Mouse (Mus musculus): ENCODE data around the gene Kcnb1. TPM values are rescaled to one million over a fixed set of nuclear protein-coding genes. Genes with fewer than 3 reads are reported as not detected.
A peak's percentile ranks its signal among the peaks of the same experiment; 100 is the strongest.

Gene Kcnb1
- polyA plus RNA-seq (2012; rRNA removed) = 58.2 and 58.9 TPM in 2 replicates

GRCm38 (mm10) chr2:167190076-167190399, at the start of gene Kcnb1:
Gene Kcnb1 (minus strand): TSS chr2:167190155.
- peak in 1 of 2 experiments; percentile 84 for DNase-seq (ENCODE audit: extremely low spot score in 1 of 2, low spot score in 1 of 2)

DNA sequence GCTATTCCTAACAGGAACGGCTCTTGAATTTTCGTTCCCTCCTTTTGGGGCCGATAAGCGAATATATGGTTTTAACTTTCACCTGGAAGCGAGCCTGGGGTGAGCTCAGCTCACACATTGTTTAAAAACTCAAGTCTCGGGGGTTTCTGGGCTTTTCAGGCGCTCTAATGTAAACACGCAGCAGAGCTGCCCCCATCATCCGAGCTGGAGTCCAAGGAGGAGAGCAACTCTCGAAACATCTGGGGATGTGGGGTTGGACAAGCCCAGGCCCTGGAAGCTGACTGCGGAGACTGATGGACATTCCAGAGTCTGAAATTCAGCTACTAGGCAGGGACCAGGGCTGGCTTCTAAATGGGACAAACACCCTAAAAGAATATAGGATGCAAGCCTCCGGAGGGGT, 49.3 kb upstream of the Kcnb1 start:
- no peak for DNase-seq (ENCODE audit: extremely low spot score in 1 of 2, low spot score in 1 of 2)

DNA sequence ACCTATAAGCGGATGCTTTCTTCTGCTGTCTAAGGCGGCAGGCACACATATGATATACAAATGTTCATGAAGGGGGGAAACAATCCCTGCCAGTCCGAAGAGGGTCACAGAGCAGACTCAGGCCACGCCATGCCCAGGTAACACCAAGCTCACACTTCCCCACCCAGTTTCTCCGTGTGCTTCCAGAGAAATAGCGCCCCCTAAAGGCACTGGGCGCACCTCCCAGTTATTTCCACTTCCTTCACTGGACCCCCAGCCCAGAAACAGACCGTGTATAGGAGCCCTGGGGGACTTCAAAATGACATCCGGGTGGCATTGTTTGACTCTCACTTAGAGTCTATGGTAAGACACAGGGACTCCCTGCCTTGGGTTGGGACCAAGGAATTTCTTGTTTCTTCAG, 47.3 kb upstream of the Kcnb1 start:
- DNase-seq (ENCODE audit: extremely low spot score in 1 of 2, low spot score in 1 of 2) = no peak

GRCm38 (mm10) chr2:167236174-167236573, 46.2 kb upstream of the Kcnb1 start:
- DNase-seq (ENCODE audit: extremely low spot score in 1 of 2, low spot score in 1 of 2) = no peak

DNA sequence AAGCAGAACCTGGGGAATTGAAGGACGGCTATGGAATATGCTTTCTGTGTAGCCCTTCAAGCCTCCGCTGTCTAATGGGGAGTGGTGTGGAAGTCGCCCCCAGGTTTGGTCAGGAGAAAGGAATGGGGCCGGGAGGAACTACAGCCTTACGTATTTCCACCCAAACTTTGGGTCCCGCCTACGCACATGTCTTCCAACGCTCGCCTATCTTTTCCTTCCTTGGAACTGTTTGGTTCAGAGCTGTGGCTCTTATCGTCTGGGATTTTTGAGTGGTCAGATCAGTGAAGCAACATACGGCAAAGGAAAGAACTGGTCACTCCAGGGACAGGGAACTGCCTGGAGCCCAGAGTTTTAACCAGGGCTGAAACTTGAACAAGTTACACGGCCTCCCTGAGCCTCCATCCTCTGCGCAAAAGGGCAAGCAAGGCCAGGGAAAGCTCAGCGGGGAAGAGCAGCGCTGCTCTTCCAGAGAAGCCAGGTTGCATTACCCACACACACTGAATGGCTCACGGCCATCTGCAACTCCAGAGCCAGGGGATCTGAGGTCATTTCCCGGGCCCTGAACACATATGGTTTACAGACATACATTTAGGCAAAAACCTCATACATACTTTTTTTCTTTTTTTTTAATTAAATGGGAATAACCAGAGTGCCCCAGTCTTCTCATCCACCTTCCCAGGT, 45.5 kb upstream of the Kcnb1 start:
- DNase-seq (ENCODE audit: extremely low spot score in 1 of 2, low spot score in 1 of 2) = no peak

DNA sequence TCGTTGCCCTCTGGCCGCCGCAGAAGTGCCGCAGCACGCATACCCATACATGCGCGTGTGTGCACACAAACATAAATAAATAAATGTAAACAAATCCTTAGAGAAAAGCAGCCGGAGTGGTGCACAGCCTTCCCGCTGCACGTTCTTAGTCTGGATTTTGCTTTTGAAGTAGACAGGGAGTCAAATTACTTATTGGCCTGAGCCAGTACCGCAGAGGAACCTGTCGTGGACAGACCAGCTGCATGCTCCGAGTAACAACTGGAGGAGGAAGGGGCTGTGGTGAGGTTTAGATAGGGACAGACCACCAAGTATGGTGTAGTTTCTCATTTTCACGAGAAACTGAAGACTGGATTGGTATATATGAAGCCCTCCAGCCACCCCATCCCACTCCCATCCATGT, 43.8 kb upstream of the Kcnb1 start:
- no peak for DNase-seq (ENCODE audit: extremely low spot score in 1 of 2, low spot score in 1 of 2)

DNA sequence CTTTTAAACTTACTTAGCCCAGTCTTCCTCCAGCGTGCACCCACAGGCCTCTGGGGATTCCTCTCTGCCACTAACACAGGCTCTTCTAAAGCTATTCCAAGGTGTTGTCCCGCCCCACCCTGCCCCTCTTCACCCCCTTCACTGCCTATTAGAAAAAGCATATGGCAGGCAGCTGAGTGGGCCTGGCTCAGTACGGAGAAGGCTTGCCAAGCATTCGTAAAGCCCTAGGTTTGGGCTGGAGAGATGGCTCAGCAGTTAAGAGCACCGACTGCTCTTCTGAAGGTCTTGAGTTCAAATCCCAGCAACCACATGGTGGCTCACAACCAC, 43.0 kb upstream of the Kcnb1 start:
- DNase-seq (ENCODE audit: extremely low spot score in 1 of 2, low spot score in 1 of 2) = no peak

GRCm38 (mm10) chr2:167232132-167233008, 42.4 kb upstream of the Kcnb1 start:
- no peak for DNase-seq (ENCODE audit: extremely low spot score in 1 of 2, low spot score in 1 of 2)

GRCm38 (mm10) chr2:167230554-167230953, 40.6 kb upstream of the Kcnb1 start:
- DNase-seq (ENCODE audit: extremely low spot score in 1 of 2, low spot score in 1 of 2) = no peak

DNA sequence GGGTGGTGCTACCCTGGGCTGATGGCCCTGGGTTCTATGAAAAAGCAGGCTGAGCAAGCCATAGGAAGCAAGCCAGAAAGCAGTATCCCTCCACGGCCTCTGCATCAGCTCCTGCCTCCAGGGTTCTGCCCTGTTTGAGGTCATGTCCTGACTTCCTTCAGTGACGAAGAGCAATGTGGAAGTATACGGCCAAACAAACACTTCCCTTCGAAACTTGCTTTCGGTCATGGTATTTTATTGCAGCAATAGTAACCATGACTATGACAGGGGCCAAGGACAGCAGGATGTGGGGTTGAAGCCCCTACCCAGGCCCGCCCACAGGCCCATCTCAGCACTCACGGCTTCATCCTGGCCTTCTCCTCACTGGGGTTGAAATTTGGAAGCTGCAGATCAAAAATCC, 35.0 kb upstream of the Kcnb1 start:
- no peak for DNase-seq (ENCODE audit: extremely low spot score in 1 of 2, low spot score in 1 of 2)

GRCm38 (mm10) chr2:167224194-167224593, 34.2 kb upstream of the Kcnb1 start:
- DNase-seq (ENCODE audit: extremely low spot score in 1 of 2, low spot score in 1 of 2) = no peak

DNA sequence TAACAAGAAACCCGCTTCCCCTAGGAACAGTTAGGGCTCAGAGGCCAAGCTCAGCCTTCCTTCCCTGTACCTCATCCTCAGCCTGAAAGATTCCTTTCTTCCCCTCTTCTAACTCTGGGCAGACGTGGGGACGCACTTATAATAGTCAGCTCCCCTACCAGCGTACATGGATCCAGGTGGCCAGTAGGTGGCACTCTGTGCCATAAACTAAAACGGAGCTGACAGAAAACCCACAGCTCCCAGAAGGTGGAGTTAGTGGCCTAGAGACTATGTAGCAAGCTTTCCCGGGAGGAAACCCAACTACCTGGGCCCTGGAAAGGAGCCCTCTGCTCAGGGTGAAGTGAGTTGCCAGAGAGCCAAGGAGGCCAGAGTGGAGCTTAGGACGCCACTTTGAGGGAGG, 32.2 kb upstream of the Kcnb1 start:
- peak; percentile 59 to 84 for DNase-seq (ENCODE audit: extremely low spot score in 1 of 2, low spot score in 1 of 2)

- DNase-seq (ENCODE audit: extremely low spot score in 1 of 2, low spot score in 1 of 2) = no peak
Measured at GRCm38 (mm10) chr2:167221159-167221845, 31.3 kb upstream of the Kcnb1 start.

DNA sequence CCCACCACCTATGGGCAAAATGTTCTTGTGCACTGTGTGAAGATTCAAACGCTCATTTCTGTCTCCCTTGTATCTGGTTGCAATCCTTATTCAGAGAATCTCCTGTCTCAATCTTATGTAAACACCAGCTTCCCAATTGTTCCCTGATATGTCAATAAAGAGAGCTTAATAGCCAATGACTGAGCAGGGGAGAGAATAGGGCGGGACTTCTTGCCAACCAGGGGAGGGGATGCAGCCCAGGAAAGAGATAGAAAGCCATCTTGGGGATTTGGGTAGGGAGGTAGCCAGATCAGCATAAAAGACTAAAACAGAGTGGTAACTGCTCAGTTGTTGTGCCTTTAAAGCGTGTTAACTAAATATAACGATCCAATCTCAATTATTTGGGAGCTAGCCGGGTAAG, 30.8 kb upstream of the Kcnb1 start:
- DNase-seq (ENCODE audit: extremely low spot score in 1 of 2, low spot score in 1 of 2) = no peak

- DNase-seq (ENCODE audit: extremely low spot score in 1 of 2, low spot score in 1 of 2) = peak; percentile 78 to 96
Measured at GRCm38 (mm10) chr2:167219154-167219775, 29.3 kb upstream of the Kcnb1 start.

- DNase-seq (ENCODE audit: extremely low spot score in 1 of 2, low spot score in 1 of 2) = no peak
Measured at GRCm38 (mm10) chr2:167213666-167214065, 23.7 kb upstream of the Kcnb1 start.

DNA sequence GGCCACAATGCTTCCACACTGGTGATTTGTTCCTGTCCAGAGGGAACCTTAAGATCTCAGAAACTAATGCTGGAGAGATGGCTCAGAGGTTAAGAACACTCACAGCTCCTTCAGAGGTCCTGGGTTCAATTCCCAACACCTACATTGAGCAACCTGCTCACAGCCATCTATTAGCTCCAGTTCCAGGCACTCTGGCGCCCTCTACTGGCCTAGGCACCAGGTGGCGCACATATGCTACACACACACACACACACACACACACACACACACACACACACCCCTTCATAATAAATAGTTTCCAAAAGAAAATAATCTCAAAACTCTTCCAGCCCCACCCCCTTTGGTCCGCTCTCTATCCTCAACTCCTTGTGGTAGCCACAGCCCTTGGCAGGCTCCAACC, 23.1 kb upstream of the Kcnb1 start:
- no peak for DNase-seq (ENCODE audit: extremely low spot score in 1 of 2, low spot score in 1 of 2)

DNA sequence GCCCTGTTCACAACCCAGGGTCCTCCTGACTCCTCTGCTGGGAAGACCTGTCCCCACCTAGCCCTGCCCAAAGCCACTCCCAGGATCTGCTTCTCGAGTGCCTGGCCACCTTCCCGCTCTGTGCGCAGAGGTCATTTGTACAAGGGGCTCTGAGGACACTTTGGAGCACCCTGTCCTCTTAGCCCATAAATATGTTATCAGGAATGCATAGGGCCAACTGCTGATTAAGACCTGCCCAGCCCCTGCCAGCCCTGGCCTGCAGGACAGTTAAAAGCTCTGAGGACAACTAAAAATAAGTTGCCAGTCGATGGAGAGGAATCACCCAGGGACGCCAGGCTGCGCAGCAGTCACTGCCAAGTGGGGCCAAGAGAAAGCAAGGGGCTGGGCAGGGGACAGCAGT, 22.6 kb upstream of the Kcnb1 start:
- DNase-seq (ENCODE audit: extremely low spot score in 1 of 2, low spot score in 1 of 2) = no peak

DNA sequence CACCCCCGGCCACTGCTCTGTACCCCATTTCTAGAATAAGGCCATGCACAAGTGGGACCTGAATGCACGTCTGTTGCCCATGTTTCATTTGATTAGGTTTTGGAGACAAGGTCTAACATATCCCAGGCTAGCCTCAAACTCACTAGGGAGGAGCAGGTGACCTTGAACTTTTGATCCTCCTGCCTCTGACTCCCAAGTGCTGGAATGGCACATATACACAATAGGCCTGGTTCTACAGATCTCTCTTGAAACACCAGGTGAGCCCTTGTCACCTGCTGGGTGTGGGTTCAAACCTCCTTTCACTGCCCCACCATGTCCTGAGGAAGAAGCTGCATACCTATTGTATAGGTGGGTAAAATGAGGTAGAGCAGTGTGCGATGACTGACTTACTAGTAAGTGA, 22.1 kb upstream of the Kcnb1 start:
- DNase-seq (ENCODE audit: extremely low spot score in 1 of 2, low spot score in 1 of 2) = no peak

DNA sequence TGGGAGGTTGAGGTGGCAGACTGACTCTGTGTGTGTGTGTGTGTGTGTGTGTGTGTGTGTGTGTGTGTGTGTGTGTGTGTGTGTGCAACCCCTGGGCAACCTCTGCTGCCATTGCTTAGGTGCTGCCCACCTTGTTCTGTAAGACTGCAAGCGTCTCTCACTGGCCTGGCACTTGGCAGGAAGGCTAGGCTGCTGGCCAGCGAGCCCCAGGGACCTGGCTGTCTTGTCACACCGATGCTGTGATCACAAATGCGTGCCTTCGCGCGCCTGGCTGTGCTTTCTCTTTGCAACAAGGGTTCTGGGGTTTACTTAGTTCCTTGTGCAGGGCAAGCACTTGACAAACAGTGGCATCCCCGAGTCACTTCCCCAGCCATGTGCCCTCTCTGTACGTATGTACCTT, 19.9 kb upstream of the Kcnb1 start:
- DNase-seq (ENCODE audit: extremely low spot score in 1 of 2, low spot score in 1 of 2) = no peak

DNA sequence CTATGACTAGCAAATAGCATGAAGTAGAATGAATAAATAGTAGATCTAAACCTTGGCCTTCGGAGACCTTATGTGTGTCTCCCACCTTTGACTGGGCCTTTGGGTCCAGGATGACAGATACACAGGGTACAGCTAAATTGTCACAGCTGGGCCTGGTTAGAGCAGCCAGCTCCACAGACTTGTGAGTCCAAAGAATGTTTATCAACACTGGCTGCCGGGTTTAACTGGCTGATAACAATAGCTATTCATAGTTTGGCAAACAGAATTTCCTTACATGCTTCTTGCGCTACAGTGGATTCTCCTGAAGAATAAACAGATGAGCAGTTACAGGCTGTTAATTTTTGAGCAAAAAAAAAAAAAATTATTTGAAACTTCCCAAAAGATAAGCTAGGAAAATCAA, 19.0 kb upstream of the Kcnb1 start:
- DNase-seq (ENCODE audit: extremely low spot score in 1 of 2, low spot score in 1 of 2) = no peak

Measured in frontal cortex, adult 2 months (tissue).